Mouse (Mus musculus) liver, embryonic 12.5 days (tissue): ENCODE measurements around the gene Odf3l2. TPM values are rescaled to one million over a fixed set of nuclear protein-coding genes. Genes with fewer than 3 reads are reported as not detected.

Experiments
- ATAC-seq: fragments of 200-750 bp; cut with Nextera tagmentation; 2 replicates; pipeline ENCODE4 v1.8.0; 2017; ENCODE audit warnings: moderate number of reproducible peaks, mild to moderate bottlenecking, moderate library complexity
- H3K27ac ChIP-seq: fragments of 300-500 bp; sonication (generic); 2 replicates; pipeline ENCODE4 v1.5.1; 2016; ENCODE audit warnings: mild to moderate bottlenecking
- H3K27me3 ChIP-seq: fragments of 300-500 bp; sonication (generic); replicated peaks from 2 replicates; pipeline ENCODE4 v1.6.1; 2016; ENCODE audit warnings: mild to moderate bottlenecking, moderate library complexity
- H3K36me3 ChIP-seq: fragments of 300-500 bp; sonication (generic); 2 replicates; pipeline ENCODE4 v1.6.1; 2016; ENCODE audit warnings: mild to moderate bottlenecking, moderate library complexity
- H3K4me1 ChIP-seq: fragments of 300-500 bp; sonication (generic); 2 replicates; pipeline ENCODE4 v1.6.1; 2016
- H3K4me2 ChIP-seq: fragments of 300-500 bp; sonication (generic); 2 replicates; pipeline ENCODE4 v1.6.1; 2016; ENCODE audit warnings: mild to moderate bottlenecking, moderate library complexity
- H3K4me3 ChIP-seq: fragments of 300-500 bp; sonication (generic); 2 replicates; pipeline ENCODE4 v1.5.1; 2016; ENCODE audit warnings: mild to moderate bottlenecking, moderate library complexity
- H3K9ac ChIP-seq: fragments of 300-500 bp; sonication (generic); 2 replicates; pipeline ENCODE4 v1.6.1; 2016; ENCODE audit warnings: mild to moderate bottlenecking, moderate library complexity
- H3K9me3 ChIP-seq: fragments of 300-500 bp; sonication (generic); replicated peaks from 2 replicates; pipeline ENCODE4 v1.6.1; 2016; ENCODE audit warnings: mild to moderate bottlenecking, moderate library complexity
- WGBS: fragments of 180-500 bp; shearing (Covaris S2); methylation state at CpG from one replicate; pipeline ENCODE4 v1.1.7; 2016; ENCODE audit not compliant: insufficient replicate concordance; 5-methylcytosine and 5-hydroxymethylcytosine counted together
- polyA plus RNA-seq: library from polyadenylated mRNA; unstranded; fragments of >200 nt; fragmentation: Nextera tagmentation; extraction: Ambion mirVana; gene quantifications from 2 replicates; pipeline ENCODE4 v1.2.1, GENCODE M21; 2016

Gene Odf3l2
- polyA plus RNA-seq, 1 experiment from 2014 or later = not detected

DNA sequence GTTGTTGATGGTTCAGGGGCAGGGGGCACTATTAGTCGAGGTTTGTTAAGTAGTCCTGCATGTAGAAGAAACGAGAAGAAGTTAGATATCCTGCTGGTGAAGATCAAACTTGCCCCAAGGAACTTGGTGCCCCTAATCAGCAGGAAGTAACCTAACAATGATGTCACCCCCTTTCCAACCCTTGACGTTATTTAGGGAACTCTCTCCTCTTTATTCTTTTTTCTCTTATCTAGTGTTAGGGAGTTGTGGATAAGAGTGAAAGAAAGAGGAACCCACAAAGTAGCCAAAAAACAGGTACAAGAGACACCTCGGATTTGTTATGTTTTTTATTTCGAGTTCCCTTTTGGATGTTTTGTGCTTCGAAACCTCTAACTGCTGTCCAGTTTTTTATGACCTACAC lies 51.4 kb downstream of the Odf3l2 start:
- no peak for ATAC-seq
- Histone ChIP-seq H3K4me3 (no peak overlapping the region), H3K4me1 (peaks cover 8% of the 10 kb centered on the region; the same call in 1 of the 2 replicates), H3K4me2 (no peak overlapping the region), H3K9ac (no peak overlapping the region), H3K36me3 (no peaks in the 10 kb centered on the region), H3K27ac (no peak overlapping the region), H3K27me3 (peaks cover 29% of the 10 kb centered on the region; the same call in 1 of the 2 replicates), H3K9me3 (no peaks in the 10 kb centered on the region)
- 29% methylated on average over 6 of the region's 6 CpGs for WGBS

DNA sequence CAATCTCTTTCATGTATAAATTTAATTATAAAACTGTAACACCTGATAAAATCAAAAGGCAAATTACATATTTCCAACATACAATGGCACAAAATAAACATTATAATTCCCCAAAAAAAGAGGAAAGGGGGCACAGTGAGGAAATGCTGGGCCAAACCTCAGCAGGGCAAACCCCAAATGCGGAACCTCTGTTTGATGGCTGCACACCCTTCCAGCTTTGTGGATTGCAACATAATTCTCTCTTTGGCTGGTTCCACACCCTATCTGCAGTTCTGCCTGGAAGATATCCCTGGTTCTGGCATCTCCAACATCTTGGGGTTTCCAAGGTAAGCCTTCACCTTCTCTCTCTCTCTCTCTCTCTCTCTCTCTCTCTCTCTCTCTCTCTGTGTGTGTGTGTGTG lies 54.8 kb downstream of the Odf3l2 start:
- no peak for ATAC-seq
- 70% methylated on average over 1 of the region's 1 CpGs for WGBS
- Histone ChIP-seq H3K9me3 (no peaks in the 10 kb centered on the region), H3K9ac (no peak overlapping the region), H3K27ac (no peak overlapping the region), H3K4me1 (peaks cover 5% of the 10 kb centered on the region; the same call in 1 of the 2 replicates), H3K4me3 (no peak overlapping the region), H3K36me3 (no peaks in the 10 kb centered on the region), H3K27me3 (peaks cover 20% of the 10 kb centered on the region; the same call in 1 of the 2 replicates), H3K4me2 (no peak overlapping the region)

Other genes starting within 250 kb of the Odf3l2 start
- gene Vmn2r83, start 177.0 kb downstream of the Odf3l2 start, polyA plus RNA-seq = not detected in 2 replicates
- 18.0 and 19.9 TPM in 2 replicates for gene Plpp2, start 111.9 kb downstream of the Odf3l2 start, polyA plus RNA-seq
- gene Mier2, start 90.5 kb downstream of the Odf3l2 start, polyA plus RNA-seq = 20.1 and 20.5 TPM in 2 replicates
- gene Theg, start 58.4 kb downstream of the Odf3l2 start, polyA plus RNA-seq = not detected in 2 replicates
- not detected in 2 replicates for gene C2cd4c, start 31.7 kb downstream of the Odf3l2 start, polyA plus RNA-seq
- gene Shc2, start 7.8 kb downstream of the Odf3l2 start, polyA plus RNA-seq = 1.2 TPM in 2 replicates
- 0.32 and 0.54 TPM in 2 replicates for gene Madcam1, start 18.8 kb upstream of the Odf3l2 start, polyA plus RNA-seq
- 30.4 and 34.2 TPM in 2 replicates for gene Tpgs1, start 23.6 kb upstream of the Odf3l2 start, polyA plus RNA-seq
- gene Cdc34, start 36.5 kb upstream of the Odf3l2 start, polyA plus RNA-seq = 188 and 196 TPM in 2 replicates
- gene Gzmm, start 43.3 kb upstream of the Odf3l2 start, polyA plus RNA-seq = 0.26 and 0.41 TPM in 2 replicates
- gene Bsg, start 58.8 kb upstream of the Odf3l2 start, polyA plus RNA-seq = 1,008 and 1,045 TPM in 2 replicates
- gene Hcn2, start 70.9 kb upstream of the Odf3l2 start, polyA plus RNA-seq = 0.11 TPM in 1 of 2 replicates, not detected in the other
- 28.3 and 30.1 TPM in 2 replicates for gene Polrmt, start 100.8 kb upstream of the Odf3l2 start, polyA plus RNA-seq
- gene Fgf22, start 109.3 kb upstream of the Odf3l2 start, polyA plus RNA-seq = 0.11 and 0.13 TPM in 2 replicates
- 79.6 and 80.4 TPM in 2 replicates for gene Rnf126, start 121.2 kb upstream of the Odf3l2 start, polyA plus RNA-seq
- gene Fstl3, start 131.5 kb upstream of the Odf3l2 start, polyA plus RNA-seq = 0.80 and 0.98 TPM in 2 replicates
- gene Prss57, start 145.2 kb upstream of the Odf3l2 start, polyA plus RNA-seq = 1.4 and 2.2 TPM in 2 replicates
- 12.4 and 13.2 TPM in 2 replicates for gene Palm, start 147.8 kb upstream of the Odf3l2 start, polyA plus RNA-seq
- 0.49 and 0.54 TPM in 2 replicates for gene Misp, start 175.3 kb upstream of the Odf3l2 start, polyA plus RNA-seq
- 207 and 211 TPM in 2 replicates for gene Ptbp1, start 208.7 kb upstream of the Odf3l2 start, polyA plus RNA-seq
- 38.4 and 38.6 TPM in 2 replicates for gene Prtn3, start 228.7 kb upstream of the Odf3l2 start, polyA plus RNA-seq
- 8.2 and 10.0 TPM in 2 replicates for gene Plppr3, start 228.9 kb upstream of the Odf3l2 start, polyA plus RNA-seq
- 12.1 and 15.4 TPM in 2 replicates for gene Elane, start 240.5 kb upstream of the Odf3l2 start, polyA plus RNA-seq
- not detected in 2 replicates for gene Cfd, start 245.1 kb upstream of the Odf3l2 start, polyA plus RNA-seq